Mouse (Mus musculus) hindbrain, embryonic 11.5 days (tissue): ENCODE measurements around the gene Utp3. TPM values are rescaled to one million over a fixed set of nuclear protein-coding genes. Genes with fewer than 3 reads are reported as not detected.

ENCODE experiments used
- ATAC-seq: fragments of 200-750 bp; cut with Nextera tagmentation; 2 replicates; pipeline ENCODE4 v1.8.0; 2017; ENCODE audit warnings: mild to moderate bottlenecking, moderate TSS enrichment, moderate library complexity; ENCODE audit not compliant: low FRiP score
- DNase-seq: peaks from one replicate; pipeline ENCODE4 v3.0.0-alpha.2; 2015; ENCODE audit warnings: low spot score
- H3K27ac ChIP-seq: fragments of 300-500 bp; sonication (generic); 2 replicates; pipeline ENCODE4 v1.5.1; 2014; ENCODE audit warnings: mild to moderate bottlenecking, low read depth, low read length
- H3K27me3 ChIP-seq: fragments of 300-500 bp; sonication (generic); 2 replicates; pipeline ENCODE4 v1.6.1; 2014; ENCODE audit warnings: mild to moderate bottlenecking, low read length, moderate library complexity, mixed read lengths; ENCODE audit not compliant: control insufficient read depth, insufficient read depth
- H3K36me3 ChIP-seq: fragments of 300-500 bp; sonication (generic); 2 replicates; pipeline ENCODE4 v1.6.1; 2014; ENCODE audit warnings: mild to moderate bottlenecking, low read length, moderate library complexity, mixed read lengths; ENCODE audit not compliant: control insufficient read depth, insufficient read depth
- H3K4me1 ChIP-seq: fragments of 300-500 bp; sonication (generic); replicated peaks from 2 replicates; pipeline ENCODE4 v1.6.1; 2014; ENCODE audit warnings: low read length, mixed read lengths; ENCODE audit not compliant: control insufficient read depth, insufficient read depth
- H3K4me2 ChIP-seq: fragments of 300-500 bp; sonication (generic); replicated peaks from 2 replicates; pipeline ENCODE4 v1.6.1; 2014; ENCODE audit warnings: mild to moderate bottlenecking, low read depth, low read length
- H3K4me3 ChIP-seq: fragments of 300-500 bp; sonication (generic); 2 replicates; pipeline ENCODE4 v1.5.1; 2014; ENCODE audit warnings: low read depth, low read length
- H3K9ac ChIP-seq: fragments of 300-500 bp; sonication (generic); 2 replicates; pipeline ENCODE4 v1.6.1; 2014; ENCODE audit warnings: low read depth, low read length
- H3K9me3 ChIP-seq: fragments of 300-500 bp; sonication (generic); 2 replicates; pipeline ENCODE4 v1.6.1; 2016; ENCODE audit warnings: low read length; ENCODE audit not compliant: control insufficient read depth
- WGBS: fragments of 180-500 bp; shearing (Covaris S2); extraction: QIAGEN DNeasy Blood & Tissue Kit; methylation state at CpG from one replicate; pipeline ENCODE4 v1.1.7; 2014; 5-methylcytosine and 5-hydroxymethylcytosine counted together
- polyA plus RNA-seq: library from polyadenylated mRNA; unstranded; fragments of >200 nt; fragmentation: Nextera tagmentation; extraction: Ambion mirVana; gene quantifications from 2 replicates; pipeline ENCODE4 v1.2.1, GENCODE M21; 2014

Utp3 gene
- polyA plus RNA-seq, 1 experiment from 2014 or later: 75.4 TPM

DNA sequence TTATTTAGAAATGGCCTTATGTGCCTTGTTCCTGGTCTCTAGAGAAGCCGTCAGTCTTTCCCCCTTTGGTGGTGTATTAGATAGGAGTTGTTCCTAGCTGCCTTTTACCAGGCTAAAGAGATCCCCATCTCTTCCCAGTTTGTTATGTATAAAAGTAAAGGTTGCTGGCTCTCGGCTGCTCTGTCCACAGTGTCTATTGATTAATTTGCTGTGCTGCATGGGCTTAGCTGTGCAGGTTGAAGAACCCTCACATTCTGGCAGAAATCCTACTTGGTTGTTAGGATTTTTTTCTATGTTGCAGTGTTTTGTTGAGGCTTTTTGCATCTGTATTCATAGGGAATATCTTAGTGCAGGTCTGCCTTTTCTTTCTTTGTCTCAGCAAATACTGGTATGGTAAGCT, 47.8 kb downstream of the Utp3 start:
- Histone ChIP-seq H3K4me3 (no peak overlapping the region), H3K9me3 (no peaks in the 10 kb centered on the region), H3K4me1 (no peaks in the 10 kb centered on the region), H3K36me3 (no peaks in the 10 kb centered on the region), H3K9ac (no peak overlapping the region), H3K27ac (no peak overlapping the region), H3K27me3 (no peaks in the 10 kb centered on the region), H3K4me2 (no peak overlapping the region)
- WGBS: 86% methylated on average over 2 of the region's 2 CpGs
- no peak for ATAC-seq
- no peak for DNase-seq

DNA sequence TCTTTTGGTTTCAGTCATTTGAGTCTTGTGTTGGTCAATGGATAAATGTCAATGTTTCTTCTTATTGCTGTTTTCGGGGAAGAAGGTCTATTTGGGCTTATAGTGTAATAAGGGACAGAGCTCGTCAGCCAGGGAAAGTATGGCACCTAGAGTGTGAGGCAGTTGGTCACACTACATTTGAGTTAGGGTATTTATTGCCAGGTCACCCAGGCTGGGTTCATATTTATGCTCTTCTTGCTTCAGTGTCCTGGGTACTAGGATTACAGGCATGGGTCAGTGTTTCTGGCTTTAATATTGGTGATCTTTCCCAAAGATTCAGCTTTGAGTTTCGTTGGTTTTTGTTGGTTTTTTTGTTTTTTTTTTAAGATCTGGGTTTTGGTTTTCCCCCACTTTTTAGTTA, 48.5 kb downstream of the Utp3 start:
- no peaks in the 10 kb centered on the region for H3K9me3 ChIP-seq
- no peak overlapping the region for H3K27ac ChIP-seq
- H3K4me3 ChIP-seq: no peak overlapping the region
- no peak for ATAC-seq
- no peak overlapping the region for H3K4me2 ChIP-seq
- H3K36me3 ChIP-seq: no peaks in the 10 kb centered on the region
- H3K27me3 ChIP-seq: no peaks in the 10 kb centered on the region
- no peak for DNase-seq
- no peak overlapping the region for H3K9ac ChIP-seq
- no peaks in the 10 kb centered on the region for H3K4me1 ChIP-seq
- WGBS: 88% methylated on average over 3 of the region's 3 CpGs

DNA sequence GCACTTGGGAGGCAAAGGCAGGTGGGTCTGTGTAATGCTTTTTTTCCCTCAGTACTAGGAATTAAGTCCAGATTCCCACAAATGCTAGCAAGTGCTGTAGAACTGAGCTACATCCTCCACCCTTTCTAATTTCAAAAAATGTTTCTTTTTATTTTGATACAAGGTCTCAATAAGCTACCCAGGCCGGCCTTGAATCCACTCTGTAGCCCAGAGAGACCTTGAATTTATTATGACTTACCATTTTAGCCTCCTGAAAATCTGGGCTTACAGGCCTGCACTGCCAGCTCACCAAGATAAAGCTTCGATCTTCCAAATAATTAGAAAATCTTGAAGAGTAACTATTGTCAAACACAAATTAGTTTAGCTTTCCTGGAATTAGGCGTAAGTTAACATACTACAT, 49.8 kb downstream of the Utp3 start:
- Histone ChIP-seq H3K4me3 (no peak overlapping the region), H3K9me3 (no peaks in the 10 kb centered on the region), H3K27me3 (no peaks in the 10 kb centered on the region), H3K36me3 (no peaks in the 10 kb centered on the region), H3K4me1 (no peaks in the 10 kb centered on the region), H3K9ac (no peak overlapping the region), H3K27ac (no peak overlapping the region), H3K4me2 (no peak overlapping the region)
- no peak for ATAC-seq
- WGBS: 92% methylated on average over 3 of the region's 3 CpGs
- DNase-seq: no peak

DNA sequence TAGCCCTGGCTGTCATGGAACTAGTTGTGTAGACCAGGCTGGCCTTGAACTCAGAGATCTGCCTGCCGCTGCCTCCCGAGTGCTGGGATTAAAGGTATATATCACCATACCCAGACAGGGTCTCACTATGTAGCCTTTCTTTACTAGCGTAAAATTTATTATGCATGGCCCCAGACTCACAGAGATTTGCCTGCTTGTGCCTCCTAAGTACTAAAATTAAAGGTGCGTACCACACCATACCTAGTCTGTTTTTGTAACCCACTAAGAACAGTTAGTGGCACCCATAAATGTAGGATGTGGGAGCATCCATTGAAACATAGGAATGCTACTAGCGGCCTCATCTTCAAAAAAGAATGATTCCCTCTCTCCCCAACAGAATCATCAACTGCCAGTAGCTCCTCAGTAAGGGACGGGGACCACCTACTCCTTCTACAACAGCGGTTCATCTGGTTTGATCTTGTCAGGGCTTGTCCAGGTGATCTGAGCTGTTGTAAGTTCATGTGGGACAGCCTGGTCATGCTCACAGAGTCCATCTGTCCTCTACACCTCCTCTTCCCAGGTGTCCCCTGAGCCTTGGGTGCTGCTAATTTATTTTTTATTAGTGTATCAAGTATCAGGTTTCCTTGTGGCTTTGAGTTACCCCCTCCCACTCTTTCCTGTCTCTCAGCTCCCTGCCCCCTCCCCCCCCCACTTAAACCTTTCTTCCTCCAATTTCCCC, 50.5 kb downstream of the Utp3 start:
- Histone ChIP-seq H3K4me2 (no peak overlapping the region), H3K27me3 (no peaks in the 10 kb centered on the region), H3K9ac (no peak overlapping the region), H3K27ac (no peak overlapping the region), H3K36me3 (no peaks in the 10 kb centered on the region), H3K4me1 (no peaks in the 10 kb centered on the region), H3K9me3 (no peaks in the 10 kb centered on the region), H3K4me3 (no peak overlapping the region)
- ATAC-seq (no peak), DNase-seq (no peak)
- 92% methylated on average over 7 of the region's 7 CpGs for WGBS

Other genes starting within 250 kb of the Utp3 start
- not detected in 2 replicates for gene Prol1, start 237.2 kb upstream of the Utp3 start, polyA plus RNA-seq
- gene Amtn, start 178.4 kb upstream of the Utp3 start, polyA plus RNA-seq: not detected in 2 replicates
- gene Ambn, start 98.5 kb upstream of the Utp3 start, polyA plus RNA-seq: not detected in 2 replicates
- not detected in 2 replicates for gene Enam, start 66.5 kb upstream of the Utp3 start, polyA plus RNA-seq
- 0.49 TPM in 1 of 2 replicates, not detected in the other for gene Jchain, start 26.6 kb upstream of the Utp3 start, polyA plus RNA-seq
- gene Rufy3, start 10.6 kb downstream of the Utp3 start, polyA plus RNA-seq: 168 and 180 TPM in 2 replicates
- gene Grsf1, start 121.7 kb downstream of the Utp3 start, polyA plus RNA-seq: 96.5 and 111 TPM in 2 replicates
- gene Mob1b, start 166.4 kb downstream of the Utp3 start, polyA plus RNA-seq: 17.0 and 20.1 TPM in 2 replicates
- gene Dck, start 210.5 kb downstream of the Utp3 start, polyA plus RNA-seq: 107 and 121 TPM in 2 replicates